Mouse (Mus musculus) C2C12 (cell line): ENCODE results near the gene Mpi. TPM values are rescaled to one million over a fixed set of nuclear protein-coding genes. Genes with fewer than 3 reads are reported as not detected.

Experiments
- H3K27me3 ChIP-seq: one replicate; pipeline ENCODE4 v1.6.1; 2011; ENCODE audit not compliant: control insufficient read depth, insufficient read depth, insufficient read length
- H3K36me3 ChIP-seq: one replicate; pipeline ENCODE4 v1.6.1; 2011; ENCODE audit not compliant: control insufficient read depth, insufficient read depth
- H3K4me3 ChIP-seq: one replicate; pipeline ENCODE4 v1.5.1; 2011; ENCODE audit warnings: mild to moderate bottlenecking, control low read depth; ENCODE audit not compliant: poor library complexity, insufficient read depth, severe bottlenecking
- H3K79me2 ChIP-seq: one replicate; pipeline ENCODE4 v1.6.1; 2011; ENCODE audit not compliant: control insufficient read depth, insufficient read depth
- H3K79me3 ChIP-seq: one replicate; pipeline ENCODE4 v1.6.1; 2011; ENCODE audit warnings: low read depth, control low read depth
- H3ac ChIP-seq: one replicate; pipeline ENCODE3; 2011; ENCODE audit warnings: low read depth; ENCODE audit not compliant: control insufficient read depth, insufficient read length
- CEBPB ChIP-seq: IDR thresholded peaks from one replicate; pipeline ENCODE4 v1.6.1; 2011; ENCODE audit warnings: low read depth, mild to moderate bottlenecking, control low read depth, moderate library complexity
- CTCF ChIP-seq: IDR thresholded peaks from one replicate; pipeline ENCODE4 v1.5.1; 2011; ENCODE audit not compliant: control insufficient read depth, insufficient read depth, insufficient read length
- FOSL1 ChIP-seq: IDR thresholded peaks from one replicate; pipeline ENCODE4 v1.8.0; 2011; ENCODE audit warnings: mild to moderate bottlenecking, low read length; ENCODE audit not compliant: poor library complexity, insufficient read depth, severe bottlenecking
- MAX ChIP-seq: IDR thresholded peaks from one replicate; pipeline ENCODE4 v1.6.1; 2011; ENCODE audit warnings: mild to moderate bottlenecking, control low read depth
- MYOD1 ChIP-seq: IDR thresholded peaks from one replicate; pipeline ENCODE4 v1.6.1; 2011; ENCODE audit warnings: low read depth; ENCODE audit not compliant: control insufficient read depth, insufficient read length
- MYOG ChIP-seq: IDR thresholded peaks from one replicate; pipeline ENCODE4 v1.6.1; 2011; ENCODE audit not compliant: control insufficient read depth, insufficient read length; ENCODE audit errors: extremely low read depth
- USF1 ChIP-seq: IDR thresholded peaks from one replicate; pipeline ENCODE4 v1.6.1; 2011; ENCODE audit warnings: low read depth, mild to moderate bottlenecking, control low read depth, moderate library complexity
- polyA plus RNA-seq: library from polyadenylated mRNA; unstranded; fragments of >200 nt; fragmentation: generic; extraction: Trizol; gene quantifications from one replicate; pipeline ENCODE4 v1.2.1, GENCODE M21; 2012; ENCODE audit warnings: missing spikeins

Gene Mpi
- polyA plus RNA-seq, 1 experiment: 35.7 TPM

- Histone ChIP-seq H3K27me3 (no peaks in the 10 kb centered on the region), H3K79me2 (peaks cover 10% of the 10 kb centered on the region), H3K4me3 (no peak overlapping the region), H3K79me3 (peaks cover 6% of the 10 kb centered on the region), H3K36me3 (peaks cover 1% of the 10 kb centered on the region), H3ac (no peak overlapping the region)
- no peak for TF ChIP-seq MYOG
- no peak for TF ChIP-seq MYOD1
- no peak for TF ChIP-seq FOSL1
- TF ChIP-seq CEBPB: no peak
- no peak for TF ChIP-seq USF1
- no peak for TF ChIP-seq CTCF
- no peak for TF ChIP-seq MAX
Measured at GRCm38 (mm10) chr9:57554753-57555152, 2.2 kb upstream of the Mpi start.

- Histone ChIP-seq H3K27me3 (no peaks in the 10 kb centered on the region), H3K79me3 (peaks cover 6% of the 10 kb centered on the region), H3K36me3 (peaks cover 15% of the 10 kb centered on the region), H3K4me3 (no peak overlapping the region), H3ac (no peak overlapping the region), H3K79me2 (peaks cover 10% of the 10 kb centered on the region)
- TF ChIP-seq MYOG (no peak), FOSL1 (no peak), MYOD1 (no peak), CEBPB (no peak)
Measured at GRCm38 (mm10) chr9:57553119-57553518, 556 bp upstream of the Mpi start.

- Histone ChIP-seq H3K4me3 (no peak overlapping the region), H3K79me2 (peaks cover 10% of the 10 kb centered on the region), H3K36me3 (peaks cover 32% of the 10 kb centered on the region), H3K79me3 (peaks cover 6% of the 10 kb centered on the region), H3ac (no peak overlapping the region), H3K27me3 (no peaks in the 10 kb centered on the region)
- no peak for TF ChIP-seq MYOG
Measured at GRCm38 (mm10) chr9:57550126-57550862, 2.3 kb downstream of the Mpi start.

GRCm38 (mm10) chr9:57549186-57549585 is 3.4 kb downstream of the Mpi start:
- Histone ChIP-seq H3K27me3 (no peaks in the 10 kb centered on the region), H3K79me2 (peaks cover 10% of the 10 kb centered on the region), H3K36me3 (peaks cover 35% of the 10 kb centered on the region), H3ac (no peak overlapping the region), H3K4me3 (no peak overlapping the region), H3K79me3 (peaks cover 6% of the 10 kb centered on the region)
- TF ChIP-seq USF1: no peak
- TF ChIP-seq MAX: no peak
- TF ChIP-seq MYOD1: no peak
- TF ChIP-seq CEBPB: no peak
- no peak for TF ChIP-seq CTCF
- no peak for TF ChIP-seq MYOG
- TF ChIP-seq FOSL1: no peak

- TF ChIP-seq MAX: no peak
- no peak for TF ChIP-seq FOSL1
- no peak for TF ChIP-seq MYOD1
- no peak for TF ChIP-seq USF1
- no peak for TF ChIP-seq CEBPB
- TF ChIP-seq CTCF: no peak
- no peak for TF ChIP-seq MYOG
- no peak overlapping the region for H3ac ChIP-seq
- no peaks in the 10 kb centered on the region for H3K27me3 ChIP-seq
- H3K36me3 ChIP-seq: peaks cover 46% of the 10 kb centered on the region
- peaks cover 10% of the 10 kb centered on the region for H3K79me2 ChIP-seq
- H3K4me3 ChIP-seq: no peak overlapping the region
- H3K79me3 ChIP-seq: peaks cover 6% of the 10 kb centered on the region
Measured at GRCm38 (mm10) chr9:57547869-57548268, 4.7 kb downstream of the Mpi start.

GRCm38 (mm10) chr9:57547287-57547686 is 5.3 kb downstream of the Mpi start:
- H3K27me3 ChIP-seq: no peaks in the 10 kb centered on the region
- H3K79me3 ChIP-seq: peaks cover 6% of the 10 kb centered on the region
- no peak overlapping the region for H3ac ChIP-seq
- H3K79me2 ChIP-seq: peaks cover 8% of the 10 kb centered on the region
- peaks cover 52% of the 10 kb centered on the region for H3K36me3 ChIP-seq
- TF ChIP-seq CTCF: no peak
- TF ChIP-seq CEBPB: no peak
- no peak for TF ChIP-seq USF1
- H3K4me3 ChIP-seq: no peak overlapping the region
